Comparison of ENCODE assay signal across 17 mouse cellular contexts in the genomic region with DNA sequence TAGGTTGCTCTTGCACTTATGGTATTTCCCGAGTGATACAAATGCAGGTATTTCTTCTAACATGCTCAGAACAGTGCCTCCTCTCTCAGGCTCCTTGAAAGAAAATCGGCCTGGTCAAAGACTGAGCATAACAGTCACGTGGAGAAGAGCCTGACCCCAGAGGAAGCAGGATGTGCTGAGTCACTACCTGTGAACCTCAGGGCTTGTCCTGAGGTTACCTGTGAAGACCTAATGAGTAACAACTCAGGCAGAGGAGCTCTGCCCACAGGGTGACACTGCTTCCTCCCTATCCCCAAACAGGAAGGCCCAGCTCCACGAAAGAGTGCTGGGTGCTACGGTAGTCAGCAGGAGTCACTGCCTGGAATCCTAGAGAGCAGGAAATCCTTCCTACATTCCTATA. TPM values are rescaled to one million over a fixed set of nuclear protein-coding genes. Genes with fewer than 3 reads are reported as not detected.
DNase-seq lines count a peak whose midpoint lies in the region; ATAC-seq lines count a peak whose summit lies in the region.
"Had no signal": no experiment of that assay in that cellular context is flagged by ENCODE, and none has a peak within 500 bp of the region (broad histone marks: within the 10 kb centered on the region; RNA-seq: fewer than 3 reads in every experiment).

No protein-coding gene starts in this region.

- WGBS in hindbrain, embryonic 11.5 days, result 86% methylated on average over 5 of the region's 5 CpGs
- WGBS in hindbrain, embryonic 16.5 days, result 84% methylated on average over 5 of the region's 5 CpGs
- 87% methylated on average over 5 of the region's 5 CpGs for WGBS in midbrain, embryonic 12.5 days
- 89% methylated on average over 5 of the region's 5 CpGs for WGBS in midbrain, embryonic 16.5 days

- no peak for ATAC-seq in hindbrain, embryonic 11.5 days (ENCODE audit: low FRiP score)
- ATAC-seq in hindbrain, embryonic 16.5 days, result no peak
- ATAC-seq in midbrain, embryonic 12.5 days (ENCODE audit: low FRiP score, low read depth), result no peak
- no peak for ATAC-seq in midbrain, embryonic 16.5 days
- ATAC-seq: forebrain, embryonic 14.5 days; intestine, embryonic 16.5 days had no signal

- H3K27ac ChIP-seq in hindbrain, embryonic 11.5 days (ENCODE audit: low read depth, low read length), result 0 out of 2 replicates have a peak overlapping the region, but pooled peaks have one; percentile 24
- no peak overlapping the region for H3K27ac ChIP-seq in hindbrain, embryonic 16.5 days (ENCODE audit: low read depth, low read length)
- H3K27ac ChIP-seq in midbrain, embryonic 12.5 days (replicated peaks), result 0 out of 2 replicates have a peak overlapping the region, but pooled peaks have one; percentile 6
- H3K27ac ChIP-seq in midbrain, embryonic 16.5 days (ENCODE audit: low read length), result no peak overlapping the region
- H3K27ac ChIP-seq: heart, adult 2 months; limb, embryonic 15.5 days had no signal

- DNase-seq in hindbrain, embryonic 11.5 days (ENCODE audit: low spot score), result no peak
- DNase-seq in kidney, postnatal 25 days, result peak; percentile 70 to 89
- DNase-seq in ovary, postnatal 14 days (ENCODE audit: low spot score), result no peak
- no peak for DNase-seq in right cerebral cortex, postnatal 4 days
- DNase-seq in heart, adult 8-10 months (ENCODE audit: low spot score), result no peak
- DNase-seq: adrenal gland, postnatal 25 days; cerebellum, adult 11 months; heart, adult 2 months; heart, postnatal 10 days; lung, embryonic 14.5 days had no signal

- H3K27me3 ChIP-seq in hindbrain, embryonic 11.5 days (ENCODE audit: control insufficient read depth, insufficient read depth, low read length), result no peaks in the 10 kb centered on the region
- H3K27me3 ChIP-seq in hindbrain, embryonic 16.5 days (replicated peaks; ENCODE audit: control insufficient read depth, insufficient read depth, low read length), result no peaks in the 10 kb centered on the region
- no peaks in the 10 kb centered on the region for H3K27me3 ChIP-seq in midbrain, embryonic 12.5 days
- no peaks in the 10 kb centered on the region for H3K27me3 ChIP-seq in midbrain, embryonic 16.5 days (ENCODE audit: control insufficient read depth, insufficient read depth, low read depth, low read length)
- H3K27me3 ChIP-seq: limb, embryonic 15.5 days had no signal

- H3K4me2 ChIP-seq in hindbrain, embryonic 11.5 days (replicated peaks; ENCODE audit: low read depth, low read length), result no peak overlapping the region
- no peak overlapping the region for H3K4me2 ChIP-seq in hindbrain, embryonic 16.5 days (ENCODE audit: low read length)
- no peak overlapping the region for H3K4me2 ChIP-seq in midbrain, embryonic 12.5 days (replicated peaks)
- H3K4me2 ChIP-seq in midbrain, embryonic 16.5 days (ENCODE audit: low read length), result no peak overlapping the region
- H3K4me2 ChIP-seq: limb, embryonic 15.5 days; lung, embryonic 14.5 days had no signal

- H3K9me3 ChIP-seq in hindbrain, embryonic 11.5 days (ENCODE audit: control insufficient read depth, low read length), result no peaks in the 10 kb centered on the region
- H3K9me3 ChIP-seq in hindbrain, embryonic 16.5 days (ENCODE audit: control insufficient read depth, low read length), result no peaks in the 10 kb centered on the region
- H3K9me3 ChIP-seq in midbrain, embryonic 12.5 days, result no peaks in the 10 kb centered on the region
- H3K9me3 ChIP-seq in midbrain, embryonic 16.5 days (replicated peaks; ENCODE audit: control insufficient read depth, low read length, poor library complexity, severe bottlenecking), result no peaks in the 10 kb centered on the region
- H3K9me3 ChIP-seq: limb, embryonic 15.5 days had no signal

- no peak overlapping the region for H3K4me3 ChIP-seq in hindbrain, embryonic 11.5 days (ENCODE audit: low read depth, low read length)
- no peak overlapping the region for H3K4me3 ChIP-seq in hindbrain, embryonic 16.5 days (ENCODE audit: low read length)
- no peak overlapping the region for H3K4me3 ChIP-seq in midbrain, embryonic 12.5 days
- H3K4me3 ChIP-seq in midbrain, embryonic 16.5 days (ENCODE audit: low read depth, low read length), result no peak overlapping the region
- H3K4me3 ChIP-seq: heart, adult 2 months; limb, embryonic 15.5 days; myocyte had no signal

- no peak overlapping the region for H3K9ac ChIP-seq in hindbrain, embryonic 11.5 days (ENCODE audit: low read depth, low read length)
- H3K9ac ChIP-seq in hindbrain, embryonic 16.5 days (ENCODE audit: low read depth, low read length), result no peak overlapping the region
- no peak overlapping the region for H3K9ac ChIP-seq in midbrain, embryonic 12.5 days (replicated peaks)
- no peak overlapping the region for H3K9ac ChIP-seq in midbrain, embryonic 16.5 days (ENCODE audit: low read depth, low read length)
- H3K9ac ChIP-seq: limb, embryonic 15.5 days; lung, embryonic 14.5 days had no signal

- 0 out of 2 replicates have a peak, but pooled peaks cover 2% of the 10 kb centered on the region for H3K36me3 ChIP-seq in hindbrain, embryonic 11.5 days (ENCODE audit: control insufficient read depth, insufficient read depth, low read length)
- peaks cover 29% of the 10 kb centered on the region for H3K36me3 ChIP-seq in hindbrain, embryonic 16.5 days (ENCODE audit: control insufficient read depth, insufficient read depth, low read length)
- H3K36me3 ChIP-seq in midbrain, embryonic 12.5 days, result peaks cover 52% of the 10 kb centered on the region
- H3K36me3 ChIP-seq in midbrain, embryonic 16.5 days (ENCODE audit: control insufficient read depth, insufficient read depth, low read length), result peaks cover 27% of the 10 kb centered on the region

- H3K4me1 ChIP-seq in hindbrain, embryonic 11.5 days (replicated peaks; ENCODE audit: control insufficient read depth, insufficient read depth, low read length), result no peaks in the 10 kb centered on the region
- H3K4me1 ChIP-seq in hindbrain, embryonic 16.5 days (ENCODE audit: control insufficient read depth, insufficient read depth, low read depth, low read length), result no peaks in the 10 kb centered on the region
- no peaks in the 10 kb centered on the region for H3K4me1 ChIP-seq in midbrain, embryonic 12.5 days
- H3K4me1 ChIP-seq in midbrain, embryonic 16.5 days (ENCODE audit: control insufficient read depth, insufficient read depth, low read length), result no peaks in the 10 kb centered on the region
- H3K4me1 ChIP-seq: limb, embryonic 15.5 days had no signal

RNA-seq across cellular contexts. Expression of a gene that starts 18.3 kb away (rescaled TPM):
- polyA plus RNA-seq in hindbrain, embryonic 11.5 days (2014; fragmentation: Nextera tagmentation; extraction: Ambion mirVana), result 2.5 and 3.7 TPM in 2 replicates
- polyA plus RNA-seq in hindbrain, embryonic 16.5 days (2015; fragmentation: Nextera tagmentation; extraction: Ambion mirVana), result 2.1 and 2.3 TPM in 2 replicates
- 2.4 and 3.9 TPM in 2 replicates for polyA plus RNA-seq in midbrain, embryonic 12.5 days (2016; fragmentation: Nextera tagmentation; extraction: Ambion mirVana)
- polyA plus RNA-seq in midbrain, embryonic 16.5 days (2015; fragmentation: Nextera tagmentation; extraction: Ambion mirVana), result 2.6 and 2.9 TPM in 2 replicates
- total RNA-seq in heart, adult 8-10 months (2022), result 10 to 100 TPM; 11.6 to 15.0 (median 13.4) TPM

Comparison
In these comparisons a context has a peak if more than half of its experiments do, and no peak if none do; other contexts are left out.
1. H3K27ac ChIP-seq: peak in hindbrain, embryonic 11.5 days (single experiment) and midbrain, embryonic 12.5 days (single experiment); none in hindbrain, embryonic 16.5 days (single experiment) and midbrain, embryonic 16.5 days (single experiment).
2. DNase-seq: peak in kidney, postnatal 25 days (2 of 2); none in hindbrain, embryonic 11.5 days (single experiment), ovary, postnatal 14 days (single experiment), right cerebral cortex, postnatal 4 days (single experiment) and heart, adult 8-10 months (single experiment).